Mouse (Mus musculus) erythroblast, embryonic 14.5 days (primary cell): ENCODE results near the gene Tmem132d. TPM values are rescaled to one million over a fixed set of nuclear protein-coding genes. Genes with fewer than 3 reads are reported as not detected.
"Not testable (repeated sequence)": the region's sequence is repeated elsewhere in the genome, so short reads cannot be mapped to it uniquely, and the experiment has no call there.

Experiments used
- H3K27me3 ChIP-seq: 2 replicates; pipeline ENCODE4 v1.6.1; 2012; ENCODE audit warnings: inconsistent platforms; ENCODE audit not compliant: control insufficient read depth
- H3K36me3 ChIP-seq: 2 replicates; pipeline ENCODE4 v1.6.1; 2012; ENCODE audit warnings: mild to moderate bottlenecking, inconsistent platforms; ENCODE audit not compliant: control insufficient read depth
- H3K4me1 ChIP-seq: 2 replicates; pipeline ENCODE4 v1.6.1; 2012; ENCODE audit warnings: inconsistent platforms; ENCODE audit not compliant: control insufficient read depth
- H3K4me3 ChIP-seq: replicated peaks from 2 replicates; pipeline ENCODE3; 2012; ENCODE audit warnings: moderate library complexity, mild to moderate bottlenecking, inconsistent platforms
- H3K9me3 ChIP-seq: 2 replicates; pipeline ENCODE4 v1.6.1; 2012; ENCODE audit warnings: low read length, inconsistent platforms, mixed read lengths; ENCODE audit not compliant: control insufficient read depth
- GATA1 ChIP-seq: IDR thresholded peaks from 2 replicates; pipeline ENCODE4 v1.6.1; 2012; ENCODE audit warnings: low read length, inconsistent platforms, mixed read lengths
- TAL1 ChIP-seq: IDR thresholded peaks from 3 replicates; pipeline ENCODE4 v1.6.1; 2012; ENCODE audit warnings: low read length, inconsistent platforms, mixed read lengths
- polyA plus RNA-seq: library from polyadenylated mRNA; stranded (reverse); fragments of >175 nt; gene quantifications from 2 replicates; pipeline ENCODE4 v1.2.3, GENCODE M21; 2012

Gene Tmem132d
- polyA plus RNA-seq, 1 experiment: not detected

- Histone ChIP-seq H3K9me3 (peaks cover 41% of the 10 kb centered on the region), H3K36me3 (no peaks in the 10 kb centered on the region), H3K27me3 (no peaks in the 10 kb centered on the region), H3K4me3 (no peak overlapping the region), H3K4me1 (no peaks in the 10 kb centered on the region)
- TF ChIP-seq GATA1 (no peak), TAL1 (no peak)
Observed at GRCm38 (mm10) chr5:127990826-127991225, 442.1 kb downstream of the Tmem132d start.

GRCm38 (mm10) chr5:127980003-127980358 is 452.9 kb downstream of the Tmem132d start:
- H3K36me3 ChIP-seq, H3K27me3 ChIP-seq, H3K4me1 ChIP-seq, H3K4me3 ChIP-seq: not testable (repeated sequence)
- H3K9me3 ChIP-seq: peaks cover 41% of the 10 kb centered on the region

DNA sequence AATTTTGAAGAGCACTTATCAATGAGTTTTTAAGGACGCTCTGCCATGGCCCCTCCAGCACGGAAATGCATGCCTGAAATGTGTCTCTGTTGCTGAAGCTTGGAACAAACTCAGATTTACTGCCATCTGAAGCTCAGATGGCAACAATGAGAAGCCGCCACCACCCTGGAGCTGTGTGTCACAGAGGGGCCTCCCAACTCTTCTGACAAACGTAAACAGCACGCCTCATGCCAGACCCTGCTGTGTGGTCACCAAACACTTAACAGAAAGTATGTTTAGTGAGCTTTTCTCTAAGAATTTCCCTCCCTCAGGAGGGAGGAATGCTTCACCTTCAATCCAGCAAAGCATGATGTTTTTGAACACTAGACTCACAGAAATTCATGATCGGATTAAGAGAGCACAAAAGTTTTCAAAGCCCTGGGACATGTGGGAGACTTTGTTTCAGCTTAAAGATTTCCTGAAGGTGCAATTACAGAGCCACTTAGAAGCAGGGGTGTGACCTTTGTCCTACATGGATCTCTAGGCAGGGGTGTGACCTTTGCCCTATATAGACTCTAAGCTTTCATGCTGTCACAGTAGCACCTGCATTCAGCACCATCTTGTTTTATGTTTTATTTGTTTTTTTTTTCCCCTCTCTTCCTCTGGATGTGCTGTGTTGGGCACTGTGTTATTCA is 453.4 kb downstream of the Tmem132d start:
- no peaks in the 10 kb centered on the region for H3K36me3 ChIP-seq
- no peaks in the 10 kb centered on the region for H3K27me3 ChIP-seq
- H3K9me3 ChIP-seq: peaks cover 42% of the 10 kb centered on the region
- H3K4me3 ChIP-seq: no peak overlapping the region
- no peaks in the 10 kb centered on the region for H3K4me1 ChIP-seq
- no peak for TF ChIP-seq GATA1
- TF ChIP-seq TAL1: no peak

DNA sequence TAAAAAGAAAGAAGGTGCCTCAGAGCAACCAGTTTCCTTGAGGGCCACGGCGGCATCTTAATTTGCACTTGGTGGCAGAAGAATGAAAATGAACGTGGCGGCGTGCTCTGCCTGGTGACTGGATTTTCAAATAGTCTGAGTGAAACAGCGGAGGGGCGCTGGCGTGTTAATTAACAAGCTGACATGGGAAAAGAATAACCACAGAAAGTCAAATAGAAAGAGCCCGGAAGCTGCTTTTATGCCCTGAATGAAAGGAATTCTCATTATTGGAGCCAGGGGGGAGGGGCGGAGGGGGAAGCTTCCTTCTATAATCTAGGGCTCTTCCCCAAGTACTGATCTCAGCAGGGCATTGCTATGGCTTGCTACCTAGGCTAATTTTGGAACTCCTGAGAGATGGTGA is 456.2 kb downstream of the Tmem132d start:
- Histone ChIP-seq H3K9me3 (peaks cover 49% of the 10 kb centered on the region), H3K4me3 (no peak overlapping the region), H3K4me1 (no peaks in the 10 kb centered on the region), H3K27me3 (no peaks in the 10 kb centered on the region), H3K36me3 (no peaks in the 10 kb centered on the region)
- TF ChIP-seq GATA1: no peak
- TF ChIP-seq TAL1: no peak

GRCm38 (mm10) chr5:127965700-127966099 is 467.2 kb downstream of the Tmem132d start:
- TF ChIP-seq TAL1 (no peak), GATA1 (no peak)
- Histone ChIP-seq H3K27me3 (no peaks in the 10 kb centered on the region), H3K4me3 (no peak overlapping the region), H3K36me3 (no peaks in the 10 kb centered on the region), H3K4me1 (no peaks in the 10 kb centered on the region), H3K9me3 (peaks cover 48% of the 10 kb centered on the region)

- H3K9me3 ChIP-seq: peaks cover 49% of the 10 kb centered on the region
- H3K27me3 ChIP-seq: no peaks in the 10 kb centered on the region
- TF ChIP-seq TAL1 (no peak), GATA1 (no peak)
- H3K4me3 ChIP-seq: no peak overlapping the region
- H3K4me1 ChIP-seq: no peaks in the 10 kb centered on the region
- H3K36me3 ChIP-seq: no peaks in the 10 kb centered on the region
Observed at GRCm38 (mm10) chr5:127962656-127963055, 470.2 kb downstream of the Tmem132d start.

DNA sequence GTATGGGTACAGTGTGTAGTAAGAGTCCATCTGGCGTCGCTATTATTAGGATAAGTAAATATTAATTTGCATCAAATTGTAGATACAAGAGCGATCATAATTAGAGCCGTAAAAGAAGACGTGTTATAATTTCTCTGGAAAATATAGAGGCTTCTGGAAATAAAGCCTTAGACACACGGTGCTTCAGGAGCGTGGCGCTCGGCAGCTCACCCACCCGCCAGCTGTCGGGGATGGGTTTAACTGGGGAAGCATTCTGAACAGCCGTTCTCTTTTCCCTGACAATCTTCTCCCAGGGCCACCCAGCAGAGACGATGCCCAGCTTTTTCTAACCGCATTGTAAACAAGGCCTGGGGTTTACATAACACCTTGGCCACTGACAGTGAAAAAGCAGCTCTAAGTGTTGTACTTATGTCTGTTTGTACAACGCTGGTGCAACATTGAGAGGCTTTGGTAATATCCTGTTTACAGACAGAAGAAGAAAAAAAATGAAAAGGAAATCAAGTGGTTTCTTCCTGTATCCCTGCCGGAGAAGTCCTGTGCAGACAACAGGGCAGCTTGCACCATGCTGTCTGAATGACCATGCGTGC is 476.3 kb downstream of the Tmem132d start:
- H3K9me3 ChIP-seq: peaks cover 42% of the 10 kb centered on the region
- TF ChIP-seq GATA1: no peak
- TF ChIP-seq TAL1: no peak

DNA sequence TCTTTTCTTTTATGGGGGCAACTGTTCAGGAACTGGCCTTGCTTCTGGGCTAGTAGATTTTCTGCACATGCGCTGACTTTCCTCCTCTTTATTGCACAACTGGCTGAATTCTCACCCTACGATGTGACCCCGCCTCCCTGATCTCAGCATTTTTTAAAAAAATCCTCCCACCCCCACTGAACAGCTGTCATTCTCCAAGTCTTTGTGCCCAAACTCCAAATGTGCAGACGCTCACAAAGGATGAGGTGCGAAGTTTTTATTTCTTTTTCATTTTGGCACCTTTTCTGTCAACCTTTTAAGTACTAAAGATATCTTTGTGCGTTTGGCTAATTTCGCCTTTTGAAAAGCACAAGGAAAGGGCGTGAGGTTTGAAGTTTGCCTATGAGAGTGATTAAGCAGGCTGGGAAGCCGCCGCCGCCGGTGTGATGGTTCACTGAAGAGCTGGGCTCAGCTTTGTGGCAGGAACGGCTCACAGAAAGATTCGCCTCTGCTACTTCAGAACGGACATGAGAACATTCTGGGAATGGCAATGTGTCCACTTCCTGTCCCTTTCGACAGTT is 478.6 kb downstream of the Tmem132d start:
- Histone ChIP-seq H3K27me3 (no peaks in the 10 kb centered on the region), H3K36me3 (no peaks in the 10 kb centered on the region), H3K4me1 (no peaks in the 10 kb centered on the region), H3K9me3 (peaks cover 48% of the 10 kb centered on the region), H3K4me3 (no peak overlapping the region)
- TF ChIP-seq GATA1 (no peak), TAL1 (no peak)

More for the DNA sequence above, 476.3 kb downstream of the Tmem132d start:
- no peaks in the 10 kb centered on the region for H3K27me3 ChIP-seq
- no peaks in the 10 kb centered on the region for H3K36me3 ChIP-seq
- H3K4me3 ChIP-seq: no peak overlapping the region
- no peaks in the 10 kb centered on the region for H3K4me1 ChIP-seq

DNA sequence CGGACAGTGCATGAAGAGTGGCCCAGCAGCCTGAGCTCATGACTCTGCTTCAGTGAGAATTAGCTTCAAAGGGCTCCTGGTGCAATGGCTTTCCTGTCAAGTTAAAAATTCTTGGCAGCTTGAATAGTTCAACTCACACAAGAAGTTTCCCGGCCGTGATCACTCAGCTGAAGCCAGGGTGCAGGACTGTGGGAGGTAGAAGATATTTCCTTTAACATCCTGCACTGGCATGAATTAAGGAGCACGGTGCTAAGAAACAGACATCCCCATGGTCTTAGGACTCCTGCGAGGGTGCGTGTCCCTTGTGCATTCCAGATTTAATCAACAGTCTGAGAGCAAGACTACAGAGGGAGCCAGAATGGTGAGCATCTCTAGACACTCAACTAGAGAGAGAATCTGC is 480.1 kb downstream of the Tmem132d start:
- no peaks in the 10 kb centered on the region for H3K4me1 ChIP-seq
- TF ChIP-seq GATA1: no peak
- TF ChIP-seq TAL1: no peak
- H3K9me3 ChIP-seq: peaks cover 51% of the 10 kb centered on the region
- no peaks in the 10 kb centered on the region for H3K36me3 ChIP-seq
- H3K27me3 ChIP-seq: no peaks in the 10 kb centered on the region
- no peak overlapping the region for H3K4me3 ChIP-seq

GRCm38 (mm10) chr5:127950574-127950973 is 482.3 kb downstream of the Tmem132d start:
- no peaks in the 10 kb centered on the region for H3K4me1 ChIP-seq
- TF ChIP-seq TAL1: no peak
- TF ChIP-seq GATA1: no peak
- H3K4me3 ChIP-seq: no peak overlapping the region
- H3K9me3 ChIP-seq: peaks cover 55% of the 10 kb centered on the region
- no peaks in the 10 kb centered on the region for H3K27me3 ChIP-seq
- no peaks in the 10 kb centered on the region for H3K36me3 ChIP-seq
